Comparison of ENCODE assay signal across 8 mouse cellular contexts in genomic region chr13:3538969-3539562, GRCm38 (mm10). TPM values are rescaled to one million over a fixed set of nuclear protein-coding genes. Genes with fewer than 3 reads are reported as not detected.
A peak's percentile ranks its signal among the peaks of the same experiment; 100 is the strongest.
DNase-seq lines count a peak whose midpoint lies in the region; ATAC-seq and TF ChIP-seq lines count a peak whose summit lies in the region.

No protein-coding gene starts in this region.

- no peak for DNase-seq in kidney, adult 2 months
- no peak for DNase-seq in kidney, adult 8-10 months
- DNase-seq in MEL (ENCODE audit: low read depth, low spot score), result peak; percentile 74
- peak; percentile 60 for DNase-seq in thymus, postnatal 0 days (ENCODE audit: low spot score)
- DNase-seq in adrenal gland, adult 2 months, result no peak
- no peak for DNase-seq in layer of hippocampus, adult 9-10 months (ENCODE audit: low spot score)

- H3K79me2 ChIP-seq in MEL (ENCODE audit: control insufficient read depth, insufficient read depth, low read length, poor library complexity), result peaks cover 59% of the 10 kb centered on the region

- H3K27ac ChIP-seq in kidney, adult 2 months (ENCODE audit: insufficient read depth, low read depth, low read length), result peak overlapping the region; percentile 95
- H3K27ac ChIP-seq in MEL (ENCODE audit: control insufficient read depth, low read depth, low read length), result peak overlapping the region; percentile 77
- H3K27ac ChIP-seq in forebrain, embryonic 16.5 days (ENCODE audit: low read length), result peak overlapping the region; percentile 28; the same call in 1 of the 2 replicates
- peak overlapping the region; percentile 98 for H3K27ac ChIP-seq in liver, embryonic 16.5 days (ENCODE audit: low read length)

- TF ChIP-seq RAD21 in MEL (IDR thresholded peaks at IDR 0.05; ENCODE audit: low read depth, low read length), result no peak

- peaks cover 13% of the 10 kb centered on the region; the same call in 1 of the 2 replicates for H3K4me1 ChIP-seq in kidney, adult 2 months (ENCODE audit: control insufficient read depth, insufficient read depth, low read length)
- peaks cover 18 to 24% of the 10 kb centered on the region in 2 experiments for H3K4me1 ChIP-seq in MEL (ENCODE audit: control insufficient read depth in 1 of 2, insufficient read depth in 2 of 2, low read length in 2 of 2)
- H3K4me1 ChIP-seq in forebrain, embryonic 16.5 days (replicated peaks; ENCODE audit: control insufficient read depth, insufficient read depth, low read length), result peaks cover 25% of the 10 kb centered on the region
- peaks cover 24% of the 10 kb centered on the region for H3K4me1 ChIP-seq in liver, embryonic 16.5 days (ENCODE audit: control insufficient read depth, low read depth, low read length)

- H3K9me3 ChIP-seq in MEL (replicated peaks; ENCODE audit: insufficient read depth, low read length), result no peaks in the 10 kb centered on the region
- peaks cover 3% of the 10 kb centered on the region; the same call in 1 of the 2 replicates for H3K9me3 ChIP-seq in forebrain, embryonic 16.5 days (ENCODE audit: control insufficient read depth, low read length)
- H3K9me3 ChIP-seq in liver, embryonic 16.5 days (replicated peaks; ENCODE audit: control insufficient read depth, low read length), result no peaks in the 10 kb centered on the region

- no peak for TF ChIP-seq CTCF in kidney, adult 2 months (conservative IDR thresholded peaks at IDR 0.05; ENCODE audit: insufficient read depth, insufficient read length, low read depth, low read length)
- TF ChIP-seq CTCF in MEL (IDR thresholded peaks at IDR 0.05 in 2 of 3, conservative IDR thresholded peaks at IDR 0.05 in 1 of 3; ENCODE audit: control insufficient read depth in 1 of 3, insufficient read depth in 1 of 3, low read depth in 2 of 3, low read length in 3 of 3, poor library complexity in 1 of 3, severe bottlenecking in 1 of 3), result no peak

- WGBS in kidney, adult 2 months, result 3% methylated on average over 15 of the region's 15 CpGs
- 2% methylated on average over 15 of the region's 15 CpGs for WGBS in forebrain, embryonic 16.5 days
- WGBS in liver, embryonic 16.5 days (ENCODE audit: insufficient replicate concordance), result 2% methylated on average over 15 of the region's 15 CpGs

- TF ChIP-seq POLR2A in kidney, adult 2 months (IDR thresholded peaks at IDR 0.05; ENCODE audit: low read depth, low read length), result no peak
- TF ChIP-seq POLR2A in MEL (IDR thresholded peaks at IDR 0.05; ENCODE audit: control insufficient read depth in 1 of 2, insufficient read depth in 1 of 2, low read depth in 1 of 2, low read length in 2 of 2, poor library complexity in 1 of 2), result no peak; a peak in 1 of 4 replicates

- H3K27me3 ChIP-seq in kidney, adult 2 months (replicated peaks; ENCODE audit: control insufficient read depth, insufficient read depth, low read length), result no peaks in the 10 kb centered on the region
- H3K27me3 ChIP-seq in MEL (ENCODE audit: control insufficient read depth in 1 of 2, insufficient read depth in 2 of 2, low read length in 2 of 2), result no peaks in the 10 kb centered on the region
- H3K27me3 ChIP-seq in forebrain, embryonic 16.5 days (replicated peaks; ENCODE audit: control insufficient read depth, insufficient read depth, low read length), result no peaks in the 10 kb centered on the region
- H3K27me3 ChIP-seq in liver, embryonic 16.5 days (ENCODE audit: control insufficient read depth, insufficient read depth, low read depth, low read length), result no peaks in the 10 kb centered on the region

- TF ChIP-seq EP300 in MEL (IDR thresholded peaks at IDR 0.05; ENCODE audit: low read depth in 1 of 2, low read length in 2 of 2), result no peak

- peak overlapping the region; percentile 99 for H3K9ac ChIP-seq in MEL (ENCODE audit: control insufficient read depth, low read depth, low read length, poor library complexity, severe bottlenecking)
- H3K9ac ChIP-seq in forebrain, embryonic 16.5 days (replicated peaks; ENCODE audit: low read depth, low read length), result peak overlapping the region; percentile 99
- H3K9ac ChIP-seq in liver, embryonic 16.5 days (ENCODE audit: low read depth, low read length), result peak overlapping the region; percentile 98

- no peak for ATAC-seq in forebrain, embryonic 16.5 days
- no peak for ATAC-seq in liver, embryonic 16.5 days (ENCODE audit: low read depth)

- H3K4me3 ChIP-seq in kidney, adult 2 months (ENCODE audit: insufficient read depth, low read depth, low read length), result peak overlapping the region; percentile 92
- H3K4me3 ChIP-seq in MEL (ENCODE audit: control insufficient read depth in 1 of 2, insufficient read depth in 1 of 2, low read depth in 2 of 2, low read length in 2 of 2), result peak overlapping the region; percentile 92
- H3K4me3 ChIP-seq in forebrain, embryonic 16.5 days (replicated peaks; ENCODE audit: low read length), result peak overlapping the region; percentile 88
- H3K4me3 ChIP-seq in liver, embryonic 16.5 days (ENCODE audit: low read depth, low read length), result peak overlapping the region; percentile 98

- H3K4me2 ChIP-seq in forebrain, embryonic 16.5 days (ENCODE audit: low read length), result peak overlapping the region; percentile 90
- H3K4me2 ChIP-seq in liver, embryonic 16.5 days (ENCODE audit: low read depth, low read length), result peak overlapping the region; percentile 77

- no peaks in the 10 kb centered on the region for H3K36me3 ChIP-seq in kidney, adult 2 months (ENCODE audit: control insufficient read depth, insufficient read depth, low read length)
- peaks cover 10 to 48% of the 10 kb centered on the region in 2 experiments; a peak in 3 of 4 replicates for H3K36me3 ChIP-seq in MEL (ENCODE audit: control insufficient read depth in 1 of 2, insufficient read depth in 2 of 2, low read length in 2 of 2)
- no peaks in the 10 kb centered on the region for H3K36me3 ChIP-seq in forebrain, embryonic 16.5 days (ENCODE audit: control insufficient read depth, insufficient read depth)
- H3K36me3 ChIP-seq in liver, embryonic 16.5 days (ENCODE audit: control insufficient read depth, insufficient read depth), result no peaks in the 10 kb centered on the region

TF ChIP-seq in MEL, 35 proteins besides CTCF, POLR2A, EP300 and RAD21:
- TF ChIP-seq UBTF (IDR thresholded peaks at IDR 0.05; ENCODE audit: borderline replicate concordance, insufficient read depth, low read depth, low read length), result no peak
- TF ChIP-seq MYC (IDR thresholded peaks at IDR 0.05; ENCODE audit: low read depth, low read length), result 0 out of 2 replicates have a peak, but pooled peaks have one; percentile 23
- peak; percentile 64 for TF ChIP-seq MXI1 (IDR thresholded peaks at IDR 0.05; ENCODE audit: low read depth, low read length)
- TF ChIP-seq SIN3A (IDR thresholded peaks at IDR 0.05; ENCODE audit: low read length), result peak; percentile 31
- TF ChIP-seq HCFC1 (IDR thresholded peaks at IDR 0.05; ENCODE audit: low read depth, low read length), result no peak
- no peak for TF ChIP-seq MYB (IDR thresholded peaks at IDR 0.05; ENCODE audit: low read depth, low read length)
- no peak for TF ChIP-seq SMC3 (IDR thresholded peaks at IDR 0.05; ENCODE audit: low read depth, low read length)
- no peak for TF ChIP-seq ZC3H11A (IDR thresholded peaks at IDR 0.05; ENCODE audit: low read depth, low read length)

RNA-seq across cellular contexts. Expression of gene Gdi2, which starts 1.2 kb away (rescaled TPM):
- polyA plus RNA-seq in kidney, adult 2 months (2012; rRNA removed), result 159 and 174 TPM in 2 replicates
- total RNA-seq in MEL (2012; rRNA removed), result 244 and 293 TPM in 2 replicates
- 100 to 1,000 TPM; 305 to 470 TPM for polyA plus RNA-seq in MEL (2012; ENCODE audit: insufficient read depth in 1 of 2, insufficient read length in 2 of 2, low read depth in 1 of 2, low replicate concordance in 2 of 2, missing spikeins in 1 of 2)
- polyA plus RNA-seq in forebrain, embryonic 16.5 days (2015; fragmentation: Nextera tagmentation; extraction: Ambion mirVana), result 420 and 463 TPM in 2 replicates
- polyA plus RNA-seq in liver, embryonic 16.5 days (2015; fragmentation: Nextera tagmentation; extraction: Ambion mirVana), result 150 and 152 TPM in 2 replicates
- 449 and 459 TPM in 2 replicates for polyA plus RNA-seq in thymus, postnatal 0 days (2015; fragmentation: Nextera tagmentation; extraction: Ambion mirVana)
- 100 to 1,000 TPM; 365 to 399 TPM for total RNA-seq in adrenal gland, adult 2 months (2021)
- 307 and 317 TPM in 2 replicates for polyA plus RNA-seq in adrenal gland, adult 2 months (2012; rRNA removed)

Comparison
In these comparisons a context has a peak if more than half of its experiments do, and no peak if none do; other contexts are left out.
1. DNase-seq: peak in MEL (single experiment) and thymus, postnatal 0 days (single experiment); none in kidney, adult 2 months (single experiment), kidney, adult 8-10 months (0 of 2), adrenal gland, adult 2 months (single experiment) and layer of hippocampus, adult 9-10 months (single experiment).
2. H3K27ac ChIP-seq: peak in every context shown above with its lines; median percentile 98 in liver, embryonic 16.5 days; 95 in kidney, adult 2 months; 77 in MEL; 28 in forebrain, embryonic 16.5 days.
3. Peak in every context shown above with its lines, with median percentiles within 50 percentile points of each other: H3K4me3 ChIP-seq and H3K9ac ChIP-seq.